ENCODE assay signal across 15 mouse cellular contexts in genomic region chr2:28118518-28119116, GRCm38 (mm10). TPM values are rescaled to one million over a fixed set of nuclear protein-coding genes. Genes with fewer than 3 reads are reported as not detected.
DNase-seq lines count a peak whose midpoint lies in the region; ATAC-seq and TF ChIP-seq lines count a peak whose summit lies in the region.
"Had no signal": no experiment of that assay in that cellular context is flagged by ENCODE, and none has a peak within 500 bp of the region (broad histone marks: within the 10 kb centered on the region; RNA-seq: fewer than 3 reads in every experiment).

No protein-coding gene starts in this region.

- no peak overlapping the region for H3K9ac ChIP-seq in hindbrain, embryonic 11.5 days (ENCODE audit: low read depth, low read length)
- no peak overlapping the region for H3K9ac ChIP-seq in hindbrain, postnatal 0 days (replicated peaks; ENCODE audit: low read length)
- H3K9ac ChIP-seq in neural tube, embryonic 12.5 days, result no peak overlapping the region
- no peak overlapping the region for H3K9ac ChIP-seq in midbrain, embryonic 14.5 days (replicated peaks; ENCODE audit: low read length)
- H3K9ac ChIP-seq: limb, embryonic 12.5 days had no signal

- H3K4me1 ChIP-seq in hindbrain, embryonic 11.5 days (replicated peaks; ENCODE audit: control insufficient read depth, insufficient read depth, low read length), result peaks cover 9% of the 10 kb centered on the region
- peaks cover 11% of the 10 kb centered on the region; the same call in 1 of the 2 replicates for H3K4me1 ChIP-seq in hindbrain, postnatal 0 days (ENCODE audit: insufficient read depth, low read length)
- H3K4me1 ChIP-seq in neural tube, embryonic 12.5 days, result peaks cover 17% of the 10 kb centered on the region
- H3K4me1 ChIP-seq in midbrain, embryonic 14.5 days (ENCODE audit: control insufficient read depth, insufficient read depth, low read length), result peaks cover 31% of the 10 kb centered on the region

- no peak overlapping the region for H3K4me2 ChIP-seq in hindbrain, embryonic 11.5 days (replicated peaks; ENCODE audit: low read depth, low read length)
- no peak overlapping the region for H3K4me2 ChIP-seq in hindbrain, postnatal 0 days (ENCODE audit: low read depth, low read length)
- H3K4me2 ChIP-seq in neural tube, embryonic 12.5 days (replicated peaks), result peak overlapping the region; percentile 18; the same call in 1 of the 2 replicates
- peak overlapping the region; percentile 24; the same call in 1 of the 2 replicates for H3K4me2 ChIP-seq in midbrain, embryonic 14.5 days (ENCODE audit: low read length)
- H3K4me2 ChIP-seq: limb, embryonic 12.5 days had no signal

- 69% methylated on average over 6 of the region's 6 CpGs for WGBS in hindbrain, embryonic 11.5 days
- WGBS in hindbrain, postnatal 0 days, result 36% methylated on average over 6 of the region's 6 CpGs
- WGBS in neural tube, embryonic 12.5 days, result 53% methylated on average over 6 of the region's 6 CpGs
- WGBS in midbrain, embryonic 14.5 days, result 28% methylated on average over 6 of the region's 6 CpGs

- H3K36me3 ChIP-seq in hindbrain, embryonic 11.5 days (ENCODE audit: control insufficient read depth, insufficient read depth, low read length), result no peaks in the 10 kb centered on the region
- no peaks in the 10 kb centered on the region for H3K36me3 ChIP-seq in hindbrain, postnatal 0 days (ENCODE audit: insufficient read depth, low read length)
- no peaks in the 10 kb centered on the region for H3K36me3 ChIP-seq in neural tube, embryonic 12.5 days
- H3K36me3 ChIP-seq in midbrain, embryonic 14.5 days (ENCODE audit: control insufficient read depth, insufficient read depth, low read length), result no peaks in the 10 kb centered on the region
- H3K36me3 ChIP-seq: G1E; limb, embryonic 12.5 days had no signal

- no peak for TF ChIP-seq CTCF in hindbrain, postnatal 0 days (IDR thresholded peaks at IDR 0.05; ENCODE audit: low read depth)

- no peaks in the 10 kb centered on the region for H3K9me3 ChIP-seq in hindbrain, embryonic 11.5 days (ENCODE audit: control insufficient read depth, low read length)
- H3K9me3 ChIP-seq in hindbrain, postnatal 0 days (ENCODE audit: low read length), result no peaks in the 10 kb centered on the region
- no peaks in the 10 kb centered on the region for H3K9me3 ChIP-seq in neural tube, embryonic 12.5 days
- no peaks in the 10 kb centered on the region for H3K9me3 ChIP-seq in midbrain, embryonic 14.5 days (ENCODE audit: control insufficient read depth, low read length)

- no peaks in the 10 kb centered on the region for H3K27me3 ChIP-seq in hindbrain, embryonic 11.5 days (ENCODE audit: control insufficient read depth, insufficient read depth, low read length)
- no peaks in the 10 kb centered on the region for H3K27me3 ChIP-seq in hindbrain, postnatal 0 days (ENCODE audit: insufficient read depth, low read length)
- peaks cover 4% of the 10 kb centered on the region; the same call in 1 of the 2 replicates for H3K27me3 ChIP-seq in neural tube, embryonic 12.5 days (replicated peaks)
- H3K27me3 ChIP-seq in midbrain, embryonic 14.5 days (ENCODE audit: control insufficient read depth, insufficient read depth, low read length), result no peaks in the 10 kb centered on the region

- no peak overlapping the region for H3K4me3 ChIP-seq in hindbrain, embryonic 11.5 days (ENCODE audit: low read depth, low read length)
- H3K4me3 ChIP-seq in hindbrain, postnatal 0 days (ENCODE audit: low read length), result no peak overlapping the region
- no peak overlapping the region for H3K4me3 ChIP-seq in neural tube, embryonic 12.5 days
- no peak overlapping the region for H3K4me3 ChIP-seq in midbrain, embryonic 14.5 days (replicated peaks; ENCODE audit: low read depth, low read length)
- H3K4me3 ChIP-seq: limb, embryonic 12.5 days had no signal

- DNase-seq in hindbrain, embryonic 11.5 days (ENCODE audit: low spot score), result no peak
- no peak for DNase-seq in hindbrain, postnatal 0 days (ENCODE audit: low spot score)
- no peak for DNase-seq in neural tube, embryonic 10.5 days (ENCODE audit: extremely low spot score, low spot score)
- peak; percentile 70 for DNase-seq in midbrain, embryonic 14.5 days
- peak; percentile 79 for DNase-seq in retina, postnatal 1 day
- no peak for DNase-seq in adrenal gland, postnatal 25 days
- DNase-seq: adrenal gland, adult 2 months; cerebellum, adult 8-10 months; kidney, adult 8-10 months; lung, postnatal 4 days had no signal

- ATAC-seq in hindbrain, embryonic 11.5 days (ENCODE audit: low FRiP score), result no peak
- no peak for ATAC-seq in hindbrain, postnatal 0 days
- ATAC-seq in neural tube, embryonic 12.5 days (ENCODE audit: low FRiP score, low read depth), result no peak; the same call in 1 of the 2 replicates
- peak; percentile 55 for ATAC-seq in midbrain, embryonic 14.5 days (ENCODE audit: low FRiP score, low TSS enrichment)

- H3K27ac ChIP-seq in hindbrain, embryonic 11.5 days (ENCODE audit: low read depth, low read length), result peak overlapping the region; percentile 40
- no peak overlapping the region for H3K27ac ChIP-seq in hindbrain, postnatal 0 days
- no peak overlapping the region for H3K27ac ChIP-seq in neural tube, embryonic 12.5 days
- peak overlapping the region; percentile 71 for H3K27ac ChIP-seq in midbrain, embryonic 14.5 days (replicated peaks; ENCODE audit: low read depth, low read length)
- H3K27ac ChIP-seq: limb, embryonic 12.5 days had no signal

RNA-seq across cellular contexts. Expression of gene Fcnb, which starts 33.9 kb away (rescaled TPM):
- not detected in 2 replicates for polyA plus RNA-seq in hindbrain, embryonic 11.5 days (2014; fragmentation: Nextera tagmentation; extraction: Ambion mirVana)
- not detected in 2 replicates for total RNA-seq in hindbrain, postnatal 0 days (2014; rRNA removed)
- not detected in 2 replicates for polyA plus RNA-seq in hindbrain, postnatal 0 days (2015; fragmentation: Nextera tagmentation; extraction: Ambion mirVana)
- 0.28 and 0.53 TPM in 2 replicates for polyA plus RNA-seq in neural tube, embryonic 12.5 days (2016; fragmentation: Nextera tagmentation; extraction: Ambion mirVana)
- polyA plus RNA-seq in midbrain, embryonic 14.5 days (2014; fragmentation: Nextera tagmentation; extraction: Ambion mirVana), result not detected in 2 replicates
- not detected in 2 replicates for total RNA-seq in adrenal gland, postnatal 25 days (2021)
- total RNA-seq: adrenal gland, adult 2 months; G1E had no signal
- polyA plus RNA-seq: adrenal gland, adult 2 months; G1E; gonadal fat pad, adult 2 months; large intestine, adult 2 months; limb, embryonic 12.5 days had no signal

Comparison
In these comparisons a context has a peak if more than half of its experiments do, and no peak if none do; other contexts are left out.
1. H3K27ac ChIP-seq: peak in hindbrain, embryonic 11.5 days (single experiment) and midbrain, embryonic 14.5 days (single experiment); none in hindbrain, postnatal 0 days (single experiment) and neural tube, embryonic 12.5 days (single experiment).
2. DNase-seq: peak in midbrain, embryonic 14.5 days (single experiment) and retina, postnatal 1 day (single experiment); none in hindbrain, embryonic 11.5 days (single experiment), hindbrain, postnatal 0 days (single experiment), neural tube, embryonic 10.5 days (single experiment) and adrenal gland, postnatal 25 days (single experiment).
3. H3K4me2 ChIP-seq: peak in neural tube, embryonic 12.5 days (single experiment) and midbrain, embryonic 14.5 days (single experiment); none in hindbrain, embryonic 11.5 days (single experiment) and hindbrain, postnatal 0 days (single experiment).